Mouse (Mus musculus): ENCODE results near the gene Cdc27.

GRCm38 (mm10) chr11:104481971-104482370 lies 68.4 kb downstream of the Cdc27 start:
- TF ChIP-seq POLR2A (IDR thresholded peaks at IDR 0.05; ENCODE audit: borderline replicate concordance, low read depth, low read length) = no peak
- no peak for TF ChIP-seq CTCF (IDR thresholded peaks at IDR 0.05; ENCODE audit: low read depth, low read length)
